10 mouse cellular contexts compared by ENCODE assay signal in the genomic region with DNA sequence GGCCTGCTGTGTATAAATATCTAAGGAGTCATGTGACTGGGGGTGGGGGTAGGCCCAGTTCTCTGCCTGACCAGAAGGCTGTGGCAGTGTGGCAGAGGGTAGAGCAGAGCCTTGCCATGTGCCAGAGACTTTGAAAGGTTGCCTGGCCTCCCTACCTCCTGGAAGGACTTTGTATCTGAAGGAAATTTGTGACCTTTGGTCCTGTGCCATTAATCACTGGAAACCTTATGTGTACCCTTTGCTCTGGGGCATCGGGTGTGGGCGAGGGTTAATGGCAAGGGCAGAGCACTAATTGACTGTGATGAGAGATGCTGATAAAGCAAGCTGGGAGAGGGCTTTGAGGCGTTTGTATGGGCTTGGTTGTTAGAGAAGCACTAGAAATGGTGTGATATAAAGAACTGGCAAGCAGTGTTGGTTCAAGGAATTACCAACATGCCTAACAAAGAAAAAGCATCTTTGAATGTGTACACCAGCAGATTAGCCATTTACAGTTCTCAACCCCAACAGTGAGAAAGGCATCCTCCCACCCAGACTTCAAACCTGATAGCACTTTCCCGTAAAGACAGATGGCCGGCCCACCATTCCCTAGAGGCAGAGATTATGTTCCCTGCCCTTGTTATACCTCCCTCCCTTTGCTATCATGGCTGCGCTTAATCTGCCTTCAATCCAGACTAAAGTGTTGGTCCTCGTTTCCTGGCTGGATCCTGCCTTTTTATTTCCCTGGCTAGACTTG.
DNase-seq lines count a peak whose midpoint lies in the region; ATAC-seq and TF ChIP-seq lines count a peak whose summit lies in the region.
"Had no signal": no experiment of that assay in that cellular context is flagged by ENCODE, and none has a peak within 500 bp of the region (broad histone marks: within the 10 kb centered on the region; RNA-seq: fewer than 3 reads in every experiment).

No protein-coding gene starts in this region.

- H3K4me3 ChIP-seq in midbrain, embryonic 14.5 days (replicated peaks; ENCODE audit: low read depth, low read length), result no peak overlapping the region
- H3K4me3 ChIP-seq in heart, adult 2 months, result no peak overlapping the region
- H3K4me3 ChIP-seq in lung, postnatal 0 days (ENCODE audit: low read depth, low read length), result no peak overlapping the region

- TF ChIP-seq POLR2A in heart, adult 2 months (IDR thresholded peaks at IDR 0.05; ENCODE audit: insufficient read depth, low read depth, low read length), result no peak

- H3K79me2 ChIP-seq in heart, adult 2 months (replicated peaks; ENCODE audit: control insufficient read depth, insufficient read depth, low read length), result no peaks in the 10 kb centered on the region

- H3K4me1 ChIP-seq in midbrain, embryonic 14.5 days (ENCODE audit: control insufficient read depth, insufficient read depth, low read length), result peaks cover 37% of the 10 kb centered on the region
- H3K4me1 ChIP-seq in heart, adult 2 months (ENCODE audit: control insufficient read depth, insufficient read depth, low read length), result no peaks in the 10 kb centered on the region
- no peaks in the 10 kb centered on the region for H3K4me1 ChIP-seq in lung, postnatal 0 days (ENCODE audit: insufficient read depth, low read depth, low read length)

- H3K4me2 ChIP-seq in midbrain, embryonic 14.5 days (ENCODE audit: low read length), result peak overlapping the region; percentile 28
- H3K4me2 ChIP-seq in lung, postnatal 0 days (replicated peaks; ENCODE audit: low read depth, low read length), result no peak overlapping the region

- intact Hi-C loops in heart, adult 2 months (cut with DNase I), result no loop called here

- H3K27ac ChIP-seq in midbrain, embryonic 14.5 days (replicated peaks; ENCODE audit: low read depth, low read length), result peak overlapping the region; percentile 70
- no peak overlapping the region for H3K27ac ChIP-seq in heart, adult 2 months
- H3K27ac ChIP-seq in lung, postnatal 0 days (ENCODE audit: low read length), result no peak overlapping the region
- H3K27ac ChIP-seq: macrophage had no signal

- WGBS in midbrain, embryonic 14.5 days, result 27% methylated on average over 7 of the region's 7 CpGs
- WGBS in heart, adult 2 months, result 49% methylated on average over 7 of the region's 7 CpGs
- WGBS in lung, postnatal 0 days, result 33% methylated on average over 7 of the region's 7 CpGs

- H3K36me3 ChIP-seq in midbrain, embryonic 14.5 days (ENCODE audit: control insufficient read depth, insufficient read depth, low read length), result no peaks in the 10 kb centered on the region
- H3K36me3 ChIP-seq in heart, adult 2 months (ENCODE audit: control insufficient read depth, insufficient read depth, low read length), result no peaks in the 10 kb centered on the region
- no peaks in the 10 kb centered on the region for H3K36me3 ChIP-seq in lung, postnatal 0 days (ENCODE audit: insufficient read depth, low read length)
- H3K36me3 ChIP-seq: G1E had no signal

- H3K9me3 ChIP-seq in midbrain, embryonic 14.5 days (ENCODE audit: control insufficient read depth, low read length), result 0 out of 2 replicates have a peak, but pooled peaks cover 2% of the 10 kb centered on the region
- H3K9me3 ChIP-seq in lung, postnatal 0 days (ENCODE audit: low read length), result no peaks in the 10 kb centered on the region
- H3K9me3 ChIP-seq: G1E had no signal

- ATAC-seq in midbrain, embryonic 14.5 days (ENCODE audit: low FRiP score, low TSS enrichment), result no peak
- ATAC-seq in lung, postnatal 0 days, result no peak

- no peak for TF ChIP-seq EP300 in heart, adult 2 months (IDR thresholded peaks at IDR 0.05; ENCODE audit: insufficient read depth, low read depth, low read length)
- no peak for TF ChIP-seq EP300 in lung, postnatal 0 days (IDR thresholded peaks at IDR 0.05)

- DNase-seq in MN1 (ENCODE audit: low spot score), result peak; percentile 50
- peak; percentile 82 for DNase-seq in embryo, embryonic 10.5 days (ENCODE audit: low spot score)
- DNase-seq in kidney, adult 18-20 months, result peak; percentile 64
- peak; percentile 59 for DNase-seq in midbrain, embryonic 14.5 days
- no peak for DNase-seq in heart, adult 2 months
- no peak for DNase-seq in gastrocnemius, postnatal 4 days (ENCODE audit: low spot score in 2 of 2)
- DNase-seq in spleen, postnatal 36 days (ENCODE audit: low spot score in 2 of 2), result no peak
- DNase-seq in lung, postnatal 0 days (ENCODE audit: low spot score), result no peak

- H3K27me3 ChIP-seq in midbrain, embryonic 14.5 days (ENCODE audit: control insufficient read depth, insufficient read depth, low read length), result no peaks in the 10 kb centered on the region
- no peaks in the 10 kb centered on the region for H3K27me3 ChIP-seq in heart, adult 2 months (ENCODE audit: control insufficient read depth, insufficient read depth, low read length)
- H3K27me3 ChIP-seq in lung, postnatal 0 days (replicated peaks; ENCODE audit: insufficient read depth, low read length), result no peaks in the 10 kb centered on the region

- peak overlapping the region; percentile 10; the same call in 1 of the 2 replicates for H3K9ac ChIP-seq in midbrain, embryonic 14.5 days (replicated peaks; ENCODE audit: low read length)
- H3K9ac ChIP-seq in heart, adult 2 months (ENCODE audit: low read depth, low read length), result no peak overlapping the region
- H3K9ac ChIP-seq in lung, postnatal 0 days (replicated peaks; ENCODE audit: low read depth), result no peak overlapping the region

- no peak for TF ChIP-seq CTCF in heart, adult 2 months (IDR thresholded peaks at IDR 0.05)
- TF ChIP-seq CTCF in lung, postnatal 0 days (IDR thresholded peaks at IDR 0.05), result no peak

Comparison
In these comparisons a context has a peak if more than half of its experiments do, and no peak if none do; other contexts are left out.
1. DNase-seq: peak in MN1 (single experiment), embryo, embryonic 10.5 days (single experiment), kidney, adult 18-20 months (single experiment) and midbrain, embryonic 14.5 days (single experiment); none in heart, adult 2 months (0 of 2), gastrocnemius, postnatal 4 days (0 of 2), spleen, postnatal 36 days (0 of 2) and lung, postnatal 0 days (single experiment).